Mouse (Mus musculus) cerebellum, postnatal 25 days (tissue): ENCODE data around the gene Cdpf1.

Experiments
- DNase-seq, 2 experiments: peaks; one replicate each; pipeline ENCODE4 v3.0.0; 2021; ENCODE audit warnings: mixed read lengths in 2 of 2

The Cdpf1 gene

GRCm38 (mm10) chr15:85762761-85763160, 48.7 kb downstream of the Cdpf1 start:
- no peak for DNase-seq

- no peak for DNase-seq
These were observed 53.7 kb downstream of the Cdpf1 start for GRCm38 (mm10) chr15:85757768-85758167.
